Mouse (Mus musculus) forebrain, embryonic 14.5 days (tissue): Measurements from ENCODE around the gene Capns1. TPM values are rescaled to one million over a fixed set of nuclear protein-coding genes. Genes with fewer than 3 reads are reported as not detected.
A peak's percentile ranks its signal among the peaks of the same experiment; 100 is the strongest.
"Not testable (repeated sequence)": the region's sequence is repeated elsewhere in the genome, so short reads cannot be mapped to it uniquely, and the experiment has no call there.

Source experiments
- ATAC-seq: fragments of 200-750 bp; cut with Nextera tagmentation; 2 replicates; pipeline ENCODE4 v1.8.0; 2017; ENCODE audit warnings: mild to moderate bottlenecking, moderate library complexity
- DNase-seq: peaks from one replicate; pipeline ENCODE4 v3.0.0-alpha.2; 2015; ENCODE audit warnings: low spot score
- H3K27ac ChIP-seq: fragments of 300-500 bp; sonication (generic); 2 replicates; pipeline ENCODE4 v1.5.1; 2014; ENCODE audit warnings: low read depth, mild to moderate bottlenecking, control low read depth, low read length, moderate library complexity
- H3K27me3 ChIP-seq: fragments of 300-500 bp; sonication (generic); replicated peaks from 2 replicates; pipeline ENCODE4 v1.6.1; 2014; ENCODE audit warnings: low read length, control low read depth, mixed read lengths; ENCODE audit not compliant: control insufficient read depth, insufficient read depth
- H3K36me3 ChIP-seq: fragments of 300-500 bp; sonication (generic); 2 replicates; pipeline ENCODE4 v1.6.1; 2014; ENCODE audit warnings: low read length, control low read depth; ENCODE audit not compliant: control insufficient read depth, insufficient read depth
- H3K4me1 ChIP-seq: fragments of 300-500 bp; sonication (generic); 2 replicates; pipeline ENCODE4 v1.6.1; 2014; ENCODE audit warnings: antibody characterized with exemption, low read length, control low read depth; ENCODE audit not compliant: control insufficient read depth, insufficient read depth
- H3K4me2 ChIP-seq: fragments of 300-500 bp; sonication (generic); 2 replicates; pipeline ENCODE4 v1.6.1; 2014; ENCODE audit warnings: mild to moderate bottlenecking, control low read depth, low read length
- H3K4me3 ChIP-seq: fragments of 300-500 bp; sonication (generic); 2 replicates; pipeline ENCODE4 v1.5.1; 2014; ENCODE audit warnings: low read depth, low read length, control low read depth
- H3K9ac ChIP-seq: fragments of 300-500 bp; sonication (generic); 2 replicates; pipeline ENCODE4 v1.6.1; 2014; ENCODE audit warnings: mild to moderate bottlenecking, low read length, control low read depth, moderate library complexity
- H3K9me3 ChIP-seq: fragments of 300-500 bp; sonication (generic); replicated peaks from 2 replicates; pipeline ENCODE4 v1.6.1; 2016; ENCODE audit warnings: low read length, control low read depth, mixed read lengths; ENCODE audit not compliant: control insufficient read depth
- WGBS: fragments of 180-500 bp; shearing (Covaris S2); extraction: QIAGEN DNeasy Blood & Tissue Kit; methylation state at CpG from one replicate; pipeline ENCODE4 v1.1.7; 2014; 5-methylcytosine and 5-hydroxymethylcytosine counted together
- polyA plus RNA-seq: library from polyadenylated mRNA; unstranded; fragments of >200 nt; fragmentation: Nextera tagmentation; extraction: Ambion mirVana; gene quantifications from 2 replicates; pipeline ENCODE4 v1.2.1, GENCODE M21; 2014

Capns1 gene
- polyA plus RNA-seq: 50.8 and 56.9 TPM in 2 replicates

GRCm38 (mm10) chr7:30198481-30198971 is at the start of gene Capns1:
TSS of gene Capns1 (minus strand) at chr7:30198811.
- no peaks in the 10 kb centered on the region for H3K36me3 ChIP-seq
- ATAC-seq: no peak
- no peak within 1 kb of the TSS for H3K27ac ChIP-seq
- no peaks in the 10 kb centered on the region for H3K27me3 ChIP-seq
- no peaks in the 10 kb centered on the region for H3K9me3 ChIP-seq
- H3K4me2 ChIP-seq: peak within 1 kb of the TSS; percentile 33; the same call in 1 of the 2 replicates
- 0 out of 2 replicates have a peak, but pooled peaks cover 2% of the 10 kb centered on the region for H3K4me1 ChIP-seq
- WGBS: 3% methylated on average over 8 of the region's 8 CpGs
- DNase-seq: peak; percentile 94
- no peak within 1 kb of the TSS for H3K4me3 ChIP-seq
- peak within 1 kb of the TSS; percentile 1; the same call in 1 of the 2 replicates for H3K9ac ChIP-seq

- H3K4me1 ChIP-seq, DNase-seq, H3K4me3 ChIP-seq, H3K9me3 ChIP-seq, H3K27me3 ChIP-seq, H3K9ac ChIP-seq, H3K4me2 ChIP-seq, H3K27ac ChIP-seq, ATAC-seq: not testable (repeated sequence)
- WGBS: 88% methylated on average over 3 of the region's 3 CpGs
- H3K36me3 ChIP-seq: peaks cover 29% of the 10 kb centered on the region
Measured at GRCm38 (mm10) chr7:30237374-30237773, 38.8 kb upstream of the Capns1 start.

- Histone ChIP-seq H3K9me3 (no peaks in the 10 kb centered on the region), H3K4me3 (no peak within 1 kb of the TSS), H3K27me3 (no peaks in the 10 kb centered on the region), H3K27ac (no peak within 1 kb of the TSS), H3K36me3 (peaks cover 22% of the 10 kb centered on the region), H3K4me1 (peaks cover 10% of the 10 kb centered on the region), H3K9ac (no peak within 1 kb of the TSS), H3K4me2 (no peak within 1 kb of the TSS)
- 91% methylated on average over 4 of the region's 4 CpGs for WGBS
- ATAC-seq (no peak), DNase-seq (no peak)
Measured at GRCm38 (mm10) chr7:30235625-30236024, 37.0 kb upstream of the Capns1 start, which contains the start of gene Ovol3. TSS of gene Ovol3 (minus strand) at chr7:30235725.

- no peak overlapping the region for H3K4me2 ChIP-seq
- H3K27me3 ChIP-seq: no peaks in the 10 kb centered on the region
- peaks cover 12% of the 10 kb centered on the region for H3K4me1 ChIP-seq
- 87% methylated on average over 8 of the region's 8 CpGs for WGBS
- H3K9me3 ChIP-seq: no peaks in the 10 kb centered on the region
- H3K36me3 ChIP-seq: peaks cover 22% of the 10 kb centered on the region
- no peak overlapping the region for H3K27ac ChIP-seq
- DNase-seq (no peak), ATAC-seq (no peak)
- H3K9ac ChIP-seq: no peak overlapping the region
- no peak overlapping the region for H3K4me3 ChIP-seq
Measured at GRCm38 (mm10) chr7:30235091-30235490, 36.5 kb upstream of the Capns1 start.

GRCm38 (mm10) chr7:30234276-30234858 is 35.8 kb upstream of the Capns1 start:
- no peak for ATAC-seq
- no peak for DNase-seq
- Histone ChIP-seq H3K4me2 (no peak overlapping the region), H3K4me1 (peaks cover 12% of the 10 kb centered on the region), H3K4me3 (no peak overlapping the region), H3K9ac (no peak overlapping the region), H3K27ac (no peak overlapping the region), H3K27me3 (no peaks in the 10 kb centered on the region), H3K9me3 (no peaks in the 10 kb centered on the region), H3K36me3 (peaks cover 29% of the 10 kb centered on the region)
- WGBS: 93% methylated on average over 15 of the region's 15 CpGs

GRCm38 (mm10) chr7:30233387-30233786 is 34.8 kb upstream of the Capns1 start:
- 0 out of 2 replicates have a peak overlapping the region, but pooled peaks have one; percentile 69 for H3K4me3 ChIP-seq
- H3K9me3 ChIP-seq: no peaks in the 10 kb centered on the region
- DNase-seq (no peak), ATAC-seq (no peak)
- H3K9ac ChIP-seq: 0 out of 2 replicates have a peak overlapping the region, but pooled peaks have one; percentile 32
- WGBS: 91% methylated on average over 20 of the region's 20 CpGs
- no peaks in the 10 kb centered on the region for H3K27me3 ChIP-seq
- peak overlapping the region; percentile 75; the same call in 1 of the 2 replicates for H3K4me2 ChIP-seq
- H3K36me3 ChIP-seq: peaks cover 33% of the 10 kb centered on the region
- no peak overlapping the region for H3K27ac ChIP-seq
- H3K4me1 ChIP-seq: peaks cover 12% of the 10 kb centered on the region

- Histone ChIP-seq H3K9ac (peak overlapping the region; percentile 74), H3K9me3 (no peaks in the 10 kb centered on the region), H3K4me3 (peak overlapping the region; percentile 69), H3K4me2 (peak overlapping the region; percentile 75), H3K27ac (peak overlapping the region; percentile 96), H3K27me3 (no peaks in the 10 kb centered on the region), H3K36me3 (peaks cover 36% of the 10 kb centered on the region), H3K4me1 (peaks cover 12% of the 10 kb centered on the region)
- WGBS: 8% methylated on average over 24 of the region's 24 CpGs
- peak; percentile 51 for DNase-seq
- no peak for ATAC-seq
Measured at GRCm38 (mm10) chr7:30232631-30233148, 34.1 kb upstream of the Capns1 start.

GRCm38 (mm10) chr7:30231669-30232454 is 33.3 kb upstream of the Capns1 start, which contains the start of the genes Polr2i and Tbcb:
TSS of gene Polr2i (plus strand) at chr7:30231948.
TSS of gene Tbcb (minus strand) at chr7:30232272.
- DNase-seq: peak; percentile 99

More at GRCm38 (mm10) chr7:30231669-30232454, 33.3 kb upstream of the Capns1 start, which contains the start of the genes Polr2i and Tbcb:
- ATAC-seq: peak; percentile 96
- under 1% methylated on average over 67 of the region's 67 CpGs for WGBS
- Histone ChIP-seq H3K4me2 (peak within 1 kb of the TSS; percentile 75), H3K36me3 (peaks cover 44% of the 10 kb centered on the region), H3K9ac (peak within 1 kb of the TSS; percentile 74), H3K4me1 (peaks cover 12% of the 10 kb centered on the region), H3K4me3 (peak within 1 kb of the TSS; percentile 69), H3K27me3 (no peaks in the 10 kb centered on the region), H3K9me3 (no peaks in the 10 kb centered on the region), H3K27ac (peak within 1 kb of the TSS; percentile 96)
